Mouse (Mus musculus) embryonic facial prominence, embryonic 13.5 days (tissue): ENCODE data around the gene Frmd8. TPM values are rescaled to one million over a fixed set of nuclear protein-coding genes. Genes with fewer than 3 reads are reported as not detected.

Experiments
- ATAC-seq: fragments of 200-750 bp; cut with Nextera tagmentation; 2 replicates; pipeline ENCODE4 v1.8.0; 2017; ENCODE audit warnings: low read depth; ENCODE audit not compliant: insufficient number of reproducible peaks, insufficient read depth, low FRiP score, low TSS enrichment
- H3K27ac ChIP-seq: fragments of 300-500 bp; sonication (generic); 2 replicates; pipeline ENCODE4 v1.5.1; 2015; ENCODE audit warnings: moderate library complexity, mild to moderate bottlenecking, inconsistent platforms
- H3K27me3 ChIP-seq: fragments of 300-500 bp; sonication (generic); 2 replicates; pipeline ENCODE4 v1.6.1; 2015; ENCODE audit warnings: mild to moderate bottlenecking, inconsistent platforms
- H3K36me3 ChIP-seq: fragments of 300-500 bp; sonication (generic); 2 replicates; pipeline ENCODE4 v1.6.1; 2015; ENCODE audit warnings: mild to moderate bottlenecking, inconsistent platforms
- H3K4me1 ChIP-seq: fragments of 300-500 bp; sonication (generic); 2 replicates; pipeline ENCODE4 v1.6.1; 2015; ENCODE audit warnings: inconsistent platforms
- H3K4me2 ChIP-seq: fragments of 300-500 bp; sonication (generic); 2 replicates; pipeline ENCODE4 v1.6.1; 2015; ENCODE audit warnings: moderate library complexity, mild to moderate bottlenecking, inconsistent platforms
- H3K4me3 ChIP-seq: fragments of 300-500 bp; sonication (generic); 2 replicates; pipeline ENCODE4 v1.5.1; 2015; ENCODE audit warnings: mild to moderate bottlenecking, inconsistent platforms
- H3K9ac ChIP-seq: fragments of 300-500 bp; sonication (generic); 2 replicates; pipeline ENCODE4 v1.6.1; 2015; ENCODE audit warnings: mild to moderate bottlenecking, inconsistent platforms
- H3K9me3 ChIP-seq: fragments of 300-500 bp; sonication (generic); 2 replicates; pipeline ENCODE4 v1.6.1; 2016; ENCODE audit warnings: inconsistent platforms
- WGBS: fragments of 180-500 bp; shearing (Covaris S2); methylation state at CpG from one replicate; pipeline ENCODE4 v1.1.7; 2015; ENCODE audit warnings: mixed read lengths; 5-methylcytosine and 5-hydroxymethylcytosine counted together
- polyA plus RNA-seq: library from polyadenylated mRNA; unstranded; fragments of >200 nt; fragmentation: Nextera tagmentation; extraction: Ambion mirVana; gene quantifications from 2 replicates; pipeline ENCODE4 v1.2.1, GENCODE M21; 2015

Gene Frmd8
- 30.6 and 34.0 TPM in 2 replicates for polyA plus RNA-seq

- H3K27ac ChIP-seq: peak within 1 kb of the TSS; percentile 39
- H3K36me3 ChIP-seq: peaks cover 16% of the 10 kb centered on the region
- H3K4me2 ChIP-seq: peak within 1 kb of the TSS; percentile 88
- H3K27me3 ChIP-seq: no peaks in the 10 kb centered on the region
- peak; percentile 78 for ATAC-seq
- peak within 1 kb of the TSS; percentile 83 for H3K4me3 ChIP-seq
- WGBS: under 1% methylated on average over 37 of the region's 37 CpGs
- H3K4me1 ChIP-seq: peaks cover 62% of the 10 kb centered on the region
- H3K9ac ChIP-seq: peak within 1 kb of the TSS; percentile 89
- no peaks in the 10 kb centered on the region for H3K9me3 ChIP-seq
Measured at GRCm38 (mm10) chr19:5874969-5875480, at the start of gene Frmd8. TSS of gene Frmd8 (minus strand) at chr19:5875274.

- Histone ChIP-seq H3K9ac (peak within 1 kb of the TSS; percentile 71), H3K27ac (peak within 1 kb of the TSS; percentile 68), H3K9me3 (no peaks in the 10 kb centered on the region), H3K4me1 (peaks cover 55% of the 10 kb centered on the region), H3K27me3 (peaks cover 11% of the 10 kb centered on the region), H3K36me3 (no peaks in the 10 kb centered on the region), H3K4me2 (peak within 1 kb of the TSS; percentile 95), H3K4me3 (peak within 1 kb of the TSS; percentile 63)
- ATAC-seq: peak; percentile 89
- WGBS: 0% methylated on average over 18 of the region's 18 CpGs
Measured at GRCm38 (mm10) chr19:5924713-5925093, 49.6 kb upstream of the Frmd8 start, which contains the start of gene Cdc42ep2. TSS of gene Cdc42ep2 (minus strand) at chr19:5924816.

GRCm38 (mm10) chr19:5923990-5924712 is 49.1 kb upstream of the Frmd8 start:
- H3K4me1 ChIP-seq: peaks cover 50% of the 10 kb centered on the region
- H3K4me2 ChIP-seq: peak overlapping the region; percentile 95
- H3K9ac ChIP-seq: peak overlapping the region; percentile 71
- peak overlapping the region; percentile 68 for H3K27ac ChIP-seq
- no peaks in the 10 kb centered on the region for H3K36me3 ChIP-seq
- H3K4me3 ChIP-seq: peak overlapping the region; percentile 63
- H3K27me3 ChIP-seq: peaks cover 11% of the 10 kb centered on the region
- no peaks in the 10 kb centered on the region for H3K9me3 ChIP-seq
- WGBS: under 1% methylated on average over 38 of the region's 38 CpGs
- ATAC-seq: peak; percentile 80

GRCm38 (mm10) chr19:5922963-5923362 is 47.9 kb upstream of the Frmd8 start:
- Histone ChIP-seq H3K9me3 (no peaks in the 10 kb centered on the region), H3K27ac (no peak overlapping the region), H3K27me3 (peaks cover 11% of the 10 kb centered on the region), H3K9ac (no peak overlapping the region), H3K4me2 (no peak overlapping the region), H3K4me1 (peaks cover 38% of the 10 kb centered on the region), H3K4me3 (no peak overlapping the region), H3K36me3 (peaks cover 5% of the 10 kb centered on the region)
- WGBS: 92% methylated on average over 3 of the region's 3 CpGs
- no peak for ATAC-seq

GRCm38 (mm10) chr19:5922119-5922942 is 47.3 kb upstream of the Frmd8 start:
- Histone ChIP-seq H3K27ac (no peak overlapping the region), H3K36me3 (peaks cover 11% of the 10 kb centered on the region), H3K4me2 (peak overlapping the region; percentile 44), H3K9me3 (no peaks in the 10 kb centered on the region), H3K9ac (peak overlapping the region; percentile 59; the same call in 1 of the 2 replicates), H3K4me1 (peaks cover 34% of the 10 kb centered on the region), H3K27me3 (peaks cover 11% of the 10 kb centered on the region), H3K4me3 (no peak overlapping the region)
- WGBS: 70% methylated on average over 15 of the region's 15 CpGs
- ATAC-seq: no peak

- Histone ChIP-seq H3K9ac (peak overlapping the region; percentile 59; the same call in 1 of the 2 replicates), H3K27me3 (peaks cover 11% of the 10 kb centered on the region), H3K4me2 (peak overlapping the region; percentile 44), H3K4me3 (0 out of 2 replicates have a peak overlapping the region, but pooled peaks have one; percentile 8), H3K27ac (no peak overlapping the region), H3K36me3 (peaks cover 15% of the 10 kb centered on the region), H3K9me3 (no peaks in the 10 kb centered on the region), H3K4me1 (peaks cover 30% of the 10 kb centered on the region)
- no peak for ATAC-seq
- WGBS: 15% methylated on average over 9 of the region's 9 CpGs
Measured at GRCm38 (mm10) chr19:5921715-5922114, 46.6 kb upstream of the Frmd8 start.

- Histone ChIP-seq H3K9me3 (no peaks in the 10 kb centered on the region), H3K27ac (peak within 1 kb of the TSS; percentile 91), H3K36me3 (peaks cover 23% of the 10 kb centered on the region), H3K9ac (peak within 1 kb of the TSS; percentile 97), H3K4me1 (peaks cover 34% of the 10 kb centered on the region), H3K4me2 (peak within 1 kb of the TSS; percentile 74), H3K4me3 (peak within 1 kb of the TSS; percentile 85), H3K27me3 (no peaks in the 10 kb centered on the region)
- 0 out of 2 replicates have a peak, but pooled peaks have one; percentile 10 for ATAC-seq
- WGBS: 21% methylated on average over 13 of the region's 13 CpGs
Measured at GRCm38 (mm10) chr19:5913007-5913719, 38.1 kb upstream of the Frmd8 start, which contains the start of gene Dpf2. TSS of gene Dpf2 (minus strand) at chr19:5913010.

GRCm38 (mm10) chr19:5912103-5913006 is 37.3 kb upstream of the Frmd8 start:
- ATAC-seq: peak; percentile 94
- H3K4me3 ChIP-seq: peak overlapping the region; percentile 85
- H3K27me3 ChIP-seq: no peaks in the 10 kb centered on the region
- H3K4me2 ChIP-seq: peak overlapping the region; percentile 74
- H3K27ac ChIP-seq: peak overlapping the region; percentile 91
- no peaks in the 10 kb centered on the region for H3K9me3 ChIP-seq
- under 1% methylated on average over 59 of the region's 59 CpGs for WGBS
- H3K4me1 ChIP-seq: peaks cover 34% of the 10 kb centered on the region
- H3K9ac ChIP-seq: peak overlapping the region; percentile 97
- peaks cover 15% of the 10 kb centered on the region for H3K36me3 ChIP-seq

- Histone ChIP-seq H3K9ac (peak overlapping the region; percentile 97), H3K9me3 (no peaks in the 10 kb centered on the region), H3K4me3 (peak overlapping the region; percentile 85), H3K36me3 (peaks cover 17% of the 10 kb centered on the region), H3K27me3 (no peaks in the 10 kb centered on the region), H3K4me2 (peak overlapping the region; percentile 74), H3K27ac (peak overlapping the region; percentile 91), H3K4me1 (peaks cover 34% of the 10 kb centered on the region)
- ATAC-seq: no peak
- 6% methylated on average over 14 of the region's 14 CpGs for WGBS
Measured at GRCm38 (mm10) chr19:5911430-5912102, 36.5 kb upstream of the Frmd8 start.

GRCm38 (mm10) chr19:5910221-5910620 is 35.1 kb upstream of the Frmd8 start:
- no peaks in the 10 kb centered on the region for H3K9me3 ChIP-seq
- WGBS: 32% methylated on average over 6 of the region's 6 CpGs
- peaks cover 34% of the 10 kb centered on the region for H3K4me1 ChIP-seq
- peak overlapping the region; percentile 53 for H3K27ac ChIP-seq
- H3K4me3 ChIP-seq: peak overlapping the region; percentile 85
- no peaks in the 10 kb centered on the region for H3K27me3 ChIP-seq
- no peak for ATAC-seq
- peak overlapping the region; percentile 57 for H3K9ac ChIP-seq
- peaks cover 24% of the 10 kb centered on the region for H3K36me3 ChIP-seq
- peak overlapping the region; percentile 74 for H3K4me2 ChIP-seq
